Comparison of ENCODE assay signal across 17 mouse cellular contexts in the genomic region with DNA sequence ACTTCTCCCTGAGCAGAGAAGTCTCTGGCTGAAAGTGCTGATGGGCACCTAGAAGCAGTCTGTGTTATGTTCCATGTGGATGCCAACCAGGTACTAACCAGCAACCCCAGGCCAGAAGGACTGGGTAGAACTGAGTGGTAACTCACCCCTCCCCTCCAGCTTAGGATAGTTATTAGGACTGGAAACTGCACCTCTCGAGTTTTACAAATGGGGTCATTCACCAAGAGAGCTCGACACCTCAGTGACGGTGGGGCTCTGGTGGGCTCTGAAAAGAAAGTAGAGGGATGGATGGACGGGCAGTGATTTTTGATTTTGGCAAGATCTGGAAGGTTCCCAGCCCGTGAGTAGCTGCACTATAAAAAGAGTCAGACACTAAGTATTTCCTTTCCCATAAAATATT.
"Had no signal": no experiment of that assay in that cellular context is flagged by ENCODE, and none has a peak within 500 bp of the region (broad histone marks: within the 10 kb centered on the region; RNA-seq: fewer than 3 reads in every experiment).

No protein-coding gene starts in this region.

- H3K4me3 ChIP-seq: lung, embryonic 15.5 days; megakaryocyte, embryonic 14.5 days; midbrain, embryonic 12.5 days; neural tube, embryonic 12.5 days; stomach, embryonic 15.5 days had no signal

- H3K27me3 ChIP-seq: megakaryocyte, embryonic 14.5 days; midbrain, embryonic 12.5 days; neural tube, embryonic 12.5 days had no signal

- ATAC-seq: liver, postnatal 0 days; lung, postnatal 0 days had no signal

- H3K4me2 ChIP-seq: lung, embryonic 15.5 days; midbrain, embryonic 12.5 days; neural tube, embryonic 12.5 days; stomach, embryonic 15.5 days had no signal

- DNase-seq: liver, postnatal 0 days; lung, adult 2 months; lung, postnatal 14 days; lung, postnatal 36 days; midbrain, embryonic 14.5 days; right cerebral cortex, postnatal 14 days; thymus, adult 2 months; thymus, postnatal 25 days; thymus, postnatal 4 days had no signal

- H3K36me3 ChIP-seq: lung, embryonic 15.5 days; midbrain, embryonic 12.5 days; neural tube, embryonic 12.5 days; stomach, embryonic 15.5 days had no signal

- H3K9me3 ChIP-seq: lung, embryonic 15.5 days; megakaryocyte, embryonic 14.5 days; midbrain, embryonic 12.5 days; neural tube, embryonic 12.5 days; stomach, embryonic 15.5 days had no signal

- H3K9ac ChIP-seq: liver, postnatal 0 days; lung, embryonic 15.5 days; midbrain, embryonic 12.5 days; neural tube, embryonic 12.5 days; stomach, embryonic 15.5 days had no signal

- H3K27ac ChIP-seq: lung, embryonic 15.5 days; macrophage; midbrain, embryonic 12.5 days; neural tube, embryonic 12.5 days; stomach, embryonic 15.5 days; stomach, postnatal 0 days had no signal
